Mouse (Mus musculus) liver, embryonic 16.5 days (tissue): ENCODE data around the gene Dcp1a. TPM values are rescaled to one million over a fixed set of nuclear protein-coding genes. Genes with fewer than 3 reads are reported as not detected.

ENCODE experiments used
- ATAC-seq: fragments of 200-750 bp; cut with Nextera tagmentation; 2 replicates; pipeline ENCODE4 v1.8.0; 2017; ENCODE audit warnings: low read depth, mild to moderate bottlenecking, moderate number of reproducible peaks, moderate library complexity
- H3K27ac ChIP-seq: fragments of 300-500 bp; sonication (generic); 2 replicates; pipeline ENCODE4 v1.5.1; 2014; ENCODE audit warnings: mild to moderate bottlenecking, low read length
- H3K27me3 ChIP-seq: fragments of 300-500 bp; sonication (generic); 2 replicates; pipeline ENCODE4 v1.6.1; 2014; ENCODE audit warnings: low read depth, low read length, mixed read lengths; ENCODE audit not compliant: control insufficient read depth, insufficient read depth
- H3K36me3 ChIP-seq: fragments of 300-500 bp; sonication (generic); 2 replicates; pipeline ENCODE4 v1.6.1; 2014; ENCODE audit warnings: mild to moderate bottlenecking; ENCODE audit not compliant: control insufficient read depth, insufficient read depth
- H3K4me1 ChIP-seq: fragments of 300-500 bp; sonication (generic); 2 replicates; pipeline ENCODE4 v1.6.1; 2014; ENCODE audit warnings: low read depth, low read length, mixed read lengths; ENCODE audit not compliant: control insufficient read depth
- H3K4me2 ChIP-seq: fragments of 300-500 bp; sonication (generic); 2 replicates; pipeline ENCODE4 v1.6.1; 2014; ENCODE audit warnings: low read depth, low read length, mixed read lengths
- H3K4me3 ChIP-seq: fragments of 300-500 bp; sonication (generic); 2 replicates; pipeline ENCODE4 v1.5.1; 2014; ENCODE audit warnings: low read depth, mild to moderate bottlenecking, low read length
- H3K9ac ChIP-seq: fragments of 300-500 bp; sonication (generic); 2 replicates; pipeline ENCODE4 v1.6.1; 2014; ENCODE audit warnings: low read depth, low read length
- H3K9me3 ChIP-seq: fragments of 300-500 bp; sonication (generic); replicated peaks from 2 replicates; pipeline ENCODE4 v1.6.1; 2016; ENCODE audit warnings: low read length; ENCODE audit not compliant: control insufficient read depth
- WGBS: fragments of 180-500 bp; shearing (Covaris S2); extraction: QIAGEN DNeasy Blood & Tissue Kit; methylation state at CpG from one replicate; pipeline ENCODE4 v1.1.7; 2014; ENCODE audit not compliant: insufficient replicate concordance; 5-methylcytosine and 5-hydroxymethylcytosine counted together
- polyA plus RNA-seq: library from polyadenylated mRNA; unstranded; fragments of >200 nt; fragmentation: Nextera tagmentation; extraction: Ambion mirVana; gene quantifications from 2 replicates; pipeline ENCODE4 v1.2.1, GENCODE M21; 2015

Gene Dcp1a
- polyA plus RNA-seq, 1 experiment from 2014 or later = 7.4 TPM

DNA sequence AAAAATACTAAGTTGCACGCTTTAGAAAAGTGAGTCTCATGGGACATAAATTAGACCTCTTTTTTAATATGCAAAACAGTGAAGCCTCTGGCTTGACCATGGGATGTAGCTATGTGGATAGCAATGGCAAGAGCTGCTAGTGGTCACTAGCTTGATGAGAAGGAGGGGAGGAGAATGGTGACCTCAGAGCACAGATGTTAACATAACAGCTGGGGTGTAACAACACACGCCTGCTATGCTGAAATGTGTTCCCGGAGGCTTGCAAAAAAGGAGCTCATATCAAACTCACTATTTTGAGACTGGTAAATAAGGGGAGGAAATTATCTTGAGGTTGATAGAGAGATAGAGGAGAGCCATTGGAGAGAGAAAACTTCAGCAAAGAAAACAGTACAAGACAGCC, 20.5 kb upstream of the Dcp1a start:
- ATAC-seq = no peak
- 68% methylated on average over 3 of the region's 3 CpGs for WGBS
- Histone ChIP-seq H3K27ac (no peak overlapping the region), H3K4me2 (no peak overlapping the region), H3K4me3 (no peak overlapping the region), H3K9ac (no peak overlapping the region), H3K27me3 (no peaks in the 10 kb centered on the region), H3K9me3 (no peaks in the 10 kb centered on the region), H3K36me3 (no peaks in the 10 kb centered on the region), H3K4me1 (no peaks in the 10 kb centered on the region)

DNA sequence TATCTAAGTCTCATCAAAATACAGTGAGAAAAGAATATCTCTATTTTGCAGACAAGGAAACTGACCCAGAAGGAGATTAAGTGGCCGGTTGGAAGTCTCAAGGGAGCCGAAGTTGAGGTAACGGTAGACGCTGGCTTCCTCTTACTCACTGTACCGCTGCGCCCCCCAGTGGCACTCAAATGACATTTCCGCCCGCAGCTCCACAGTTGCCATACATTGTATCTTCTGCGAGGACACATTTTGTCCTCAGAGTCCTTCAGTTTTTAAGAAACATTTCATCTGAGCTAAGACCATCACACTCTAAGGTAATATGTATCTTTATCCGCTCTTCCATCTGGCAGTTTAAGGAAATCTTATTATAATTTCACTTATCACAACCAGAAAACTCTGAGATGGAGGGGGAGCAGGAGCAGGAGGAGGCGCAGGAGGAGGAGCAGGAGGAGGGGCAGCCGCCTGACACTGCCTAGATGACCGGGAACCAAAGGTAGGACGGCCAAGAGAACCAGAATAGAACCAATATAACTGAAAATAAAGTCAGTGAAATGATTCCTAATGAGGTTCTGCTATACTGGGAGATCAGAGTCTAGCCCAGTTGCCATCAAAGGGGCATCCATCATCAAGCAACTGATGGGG, 19.3 kb upstream of the Dcp1a start:
- H3K4me3 ChIP-seq = no peak overlapping the region
- H3K27me3 ChIP-seq = no peaks in the 10 kb centered on the region
- no peak for ATAC-seq
- no peak overlapping the region for H3K4me2 ChIP-seq
- no peaks in the 10 kb centered on the region for H3K36me3 ChIP-seq
- no peaks in the 10 kb centered on the region for H3K9me3 ChIP-seq
- no peaks in the 10 kb centered on the region for H3K4me1 ChIP-seq
- no peak overlapping the region for H3K9ac ChIP-seq
- no peak overlapping the region for H3K27ac ChIP-seq
- WGBS = 6% methylated on average over 14 of the region's 14 CpGs

DNA sequence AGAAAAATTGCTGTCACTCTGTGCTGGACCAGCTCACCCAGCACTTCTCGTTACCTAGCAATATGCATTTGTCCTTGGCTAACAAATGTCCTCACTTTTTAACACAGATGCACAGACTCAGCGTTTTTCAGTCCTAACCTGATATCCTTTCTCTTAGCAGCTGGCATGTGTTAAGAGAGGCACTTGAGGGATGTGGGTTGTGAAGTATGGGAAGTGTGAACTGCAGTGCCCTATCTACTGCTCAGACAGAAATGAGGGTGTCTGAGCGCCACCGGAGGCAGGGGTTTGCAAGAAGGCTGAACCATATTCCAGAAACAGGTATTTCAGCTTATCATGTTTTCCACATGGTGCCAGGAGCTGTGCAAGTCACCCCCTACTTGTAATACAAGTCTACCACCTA, 16.0 kb upstream of the Dcp1a start:
- H3K36me3 ChIP-seq = no peaks in the 10 kb centered on the region
- H3K27me3 ChIP-seq = no peaks in the 10 kb centered on the region
- no peak overlapping the region for H3K27ac ChIP-seq
- no peak for ATAC-seq
- no peak overlapping the region for H3K4me2 ChIP-seq
- no peak overlapping the region for H3K9ac ChIP-seq
- WGBS = 61% methylated on average over 4 of the region's 4 CpGs
- no peaks in the 10 kb centered on the region for H3K9me3 ChIP-seq
- no peak overlapping the region for H3K4me3 ChIP-seq
- H3K4me1 ChIP-seq = no peaks in the 10 kb centered on the region

DNA sequence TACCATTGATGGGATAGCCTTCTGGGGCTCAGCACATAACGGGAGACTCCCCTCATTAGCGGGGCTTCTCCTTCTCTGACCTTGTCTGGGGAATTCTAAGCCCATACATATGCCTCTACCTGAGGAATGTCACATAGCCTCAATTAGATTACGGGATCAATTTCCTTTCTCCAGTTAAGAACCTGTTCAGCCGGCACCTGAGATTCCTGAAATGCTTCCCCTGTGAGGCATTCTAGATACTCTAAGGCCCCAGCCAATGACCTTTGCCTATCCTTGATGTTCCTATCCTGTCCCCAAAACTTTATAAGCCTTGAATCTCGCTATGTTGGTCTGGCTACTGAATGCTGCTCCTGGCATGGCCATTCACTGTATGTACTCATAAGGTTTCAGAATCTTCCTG, 5.7 kb upstream of the Dcp1a start:
- Histone ChIP-seq H3K4me3 (no peak overlapping the region), H3K4me1 (no peaks in the 10 kb centered on the region), H3K27ac (no peak overlapping the region), H3K27me3 (no peaks in the 10 kb centered on the region), H3K9ac (no peak overlapping the region), H3K4me2 (no peak overlapping the region), H3K36me3 (no peaks in the 10 kb centered on the region), H3K9me3 (no peaks in the 10 kb centered on the region)
- ATAC-seq = no peak
- WGBS = 58% methylated on average over 5 of the region's 5 CpGs

DNA sequence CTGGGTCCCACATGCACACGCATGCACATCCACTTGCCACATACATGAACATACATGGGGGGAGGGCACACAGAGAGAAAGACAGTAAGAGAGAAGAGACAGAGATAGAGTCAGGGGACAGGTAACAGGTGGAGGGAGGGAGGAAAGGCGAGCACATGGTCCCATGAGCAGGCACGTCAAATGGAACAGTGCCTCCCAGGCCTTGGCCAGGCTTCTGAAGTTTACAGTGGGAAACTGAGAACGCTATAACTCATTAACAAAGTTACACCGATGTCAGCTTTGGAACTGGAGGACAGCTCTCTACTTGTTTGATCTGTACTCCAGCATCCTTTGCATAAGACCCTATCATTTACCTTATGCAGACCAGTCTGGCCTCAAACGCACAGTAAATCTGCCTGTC, 4.9 kb upstream of the Dcp1a start:
- Histone ChIP-seq H3K36me3 (no peaks in the 10 kb centered on the region), H3K27ac (no peak overlapping the region), H3K4me1 (no peaks in the 10 kb centered on the region; the same call in none of the 2 replicates), H3K4me3 (no peak overlapping the region), H3K9me3 (no peaks in the 10 kb centered on the region), H3K27me3 (no peaks in the 10 kb centered on the region), H3K4me2 (no peak overlapping the region), H3K9ac (no peak overlapping the region)
- ATAC-seq = no peak
- WGBS = 64% methylated on average over 6 of the region's 6 CpGs

DNA sequence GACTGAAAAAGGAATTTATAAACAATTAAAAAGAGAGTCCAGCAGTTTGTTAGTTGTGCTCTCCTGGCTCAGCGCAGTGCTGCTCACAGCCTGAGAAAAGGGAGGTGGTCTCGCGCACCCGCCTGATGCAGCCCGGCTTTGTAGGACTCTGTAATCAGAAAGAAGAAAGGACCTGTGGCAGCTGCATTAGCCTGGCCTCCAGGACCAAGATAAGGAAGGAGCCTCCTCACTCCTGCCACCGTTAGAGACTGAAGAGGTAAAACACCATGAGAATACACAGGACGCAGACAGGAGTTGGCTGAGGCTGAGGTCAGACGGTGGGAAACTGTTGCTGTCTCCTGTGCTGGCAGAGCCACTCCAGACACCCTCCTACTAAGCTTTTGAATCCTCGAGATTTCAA, 12.0 kb downstream of the Dcp1a start, which contains the start of gene Cacna1d:
Gene Cacna1d, minus strand, starts transcription at position 114 of the 400 bp plus-strand sequence.
- no peak within 1 kb of the TSS for H3K27ac ChIP-seq
- ATAC-seq = no peak
- H3K9ac ChIP-seq = no peak within 1 kb of the TSS
- H3K9me3 ChIP-seq = no peaks in the 10 kb centered on the region
- H3K4me1 ChIP-seq = no peaks in the 10 kb centered on the region
- WGBS = 58% methylated on average over 9 of the region's 9 CpGs
- H3K36me3 ChIP-seq = no peaks in the 10 kb centered on the region; the same call in none of the 2 replicates
- H3K4me3 ChIP-seq = no peak within 1 kb of the TSS
- no peak within 1 kb of the TSS for H3K4me2 ChIP-seq
- no peaks in the 10 kb centered on the region for H3K27me3 ChIP-seq

DNA sequence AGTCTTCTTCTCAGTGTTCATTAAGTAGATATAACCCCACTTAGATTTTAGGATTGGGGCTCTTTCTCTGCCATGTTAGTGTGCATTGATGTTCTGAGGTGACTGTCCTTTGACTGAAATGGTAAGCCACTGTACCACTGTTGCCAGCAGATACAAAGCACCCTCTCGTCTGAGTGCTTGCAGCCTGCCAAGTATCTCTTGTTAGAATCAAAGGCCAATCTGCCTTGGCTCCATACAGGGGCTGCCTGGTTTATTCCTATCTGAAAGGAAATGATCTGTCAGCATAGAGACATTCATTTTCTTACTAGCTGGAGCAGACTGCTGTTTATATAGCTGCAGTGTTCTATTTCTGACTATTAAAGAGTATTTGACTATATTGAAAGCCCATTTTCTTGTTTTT, 13.9 kb downstream of the Dcp1a start:
- H3K4me1 ChIP-seq = no peaks in the 10 kb centered on the region
- ATAC-seq = no peak
- no peaks in the 10 kb centered on the region for H3K9me3 ChIP-seq
- no peak overlapping the region for H3K4me3 ChIP-seq
- no peaks in the 10 kb centered on the region; the same call in 1 of the 2 replicates for H3K36me3 ChIP-seq
- no peak overlapping the region for H3K4me2 ChIP-seq
- H3K27ac ChIP-seq = no peak overlapping the region
- 48% methylated on average over 1 of the region's 1 CpGs for WGBS
- no peak overlapping the region for H3K9ac ChIP-seq
- no peaks in the 10 kb centered on the region for H3K27me3 ChIP-seq

DNA sequence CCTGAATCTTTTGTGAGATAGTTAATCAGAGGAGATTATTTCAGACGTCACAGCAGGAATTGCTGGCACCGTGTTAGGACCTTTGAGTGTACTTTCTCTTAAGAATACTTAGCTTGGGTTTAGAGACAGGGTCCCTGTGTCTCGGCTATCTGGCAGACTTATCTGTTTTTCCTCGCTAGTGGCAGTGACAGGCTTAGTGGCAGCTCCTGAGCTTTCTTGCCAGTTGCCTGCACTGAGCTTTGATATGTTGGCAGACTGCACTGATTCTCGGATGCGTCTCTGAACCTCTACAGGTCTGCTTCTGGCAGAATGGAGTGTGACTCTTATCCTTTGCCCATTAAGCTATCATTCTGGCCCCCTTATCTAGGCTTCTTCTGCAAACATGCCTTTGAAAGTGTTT, 15.7 kb downstream of the Dcp1a start:
- H3K27ac ChIP-seq = no peak overlapping the region
- no peak overlapping the region for H3K4me2 ChIP-seq
- no peaks in the 10 kb centered on the region; the same call in 1 of the 2 replicates for H3K36me3 ChIP-seq
- H3K27me3 ChIP-seq = no peaks in the 10 kb centered on the region
- no peaks in the 10 kb centered on the region for H3K4me1 ChIP-seq
- no peak overlapping the region for H3K9ac ChIP-seq
- no peak overlapping the region for H3K4me3 ChIP-seq
- no peaks in the 10 kb centered on the region for H3K9me3 ChIP-seq
- no peak for ATAC-seq
- WGBS = 59% methylated on average over 6 of the region's 6 CpGs

DNA sequence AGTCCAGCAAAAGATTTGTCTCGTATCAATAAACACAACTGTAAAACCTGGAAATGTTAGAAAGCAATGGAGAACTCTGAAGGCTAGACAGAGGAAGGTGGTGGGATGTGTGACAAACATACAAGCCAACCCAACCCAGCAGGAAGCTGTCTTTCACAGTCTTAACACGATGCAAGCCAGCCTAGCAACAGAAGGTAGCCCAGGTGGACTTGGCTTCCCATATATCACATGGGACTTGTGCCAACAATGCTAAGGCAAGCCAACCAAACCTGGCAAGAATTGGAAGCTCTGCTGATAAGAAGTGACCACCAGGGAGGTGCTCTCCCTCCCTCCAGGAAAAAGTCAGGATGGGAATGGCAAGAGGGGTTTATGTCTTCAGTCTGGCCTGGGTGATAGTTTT, 18.9 kb downstream of the Dcp1a start:
- Histone ChIP-seq H3K27me3 (no peaks in the 10 kb centered on the region), H3K27ac (no peak overlapping the region), H3K36me3 (no peaks in the 10 kb centered on the region; the same call in none of the 2 replicates), H3K4me3 (no peak overlapping the region), H3K4me2 (no peak overlapping the region), H3K4me1 (no peaks in the 10 kb centered on the region), H3K9ac (no peak overlapping the region), H3K9me3 (no peaks in the 10 kb centered on the region)
- ATAC-seq = no peak
- WGBS = 74% methylated on average over 2 of the region's 2 CpGs
